Mouse (Mus musculus): ENCODE data around the gene Olfr968. TPM values are rescaled to one million over a fixed set of nuclear protein-coding genes. Genes with fewer than 3 reads are reported as not detected.

Gene Olfr968
- total and polyA plus RNA-seq, 3 experiments, result not detected

DNA sequence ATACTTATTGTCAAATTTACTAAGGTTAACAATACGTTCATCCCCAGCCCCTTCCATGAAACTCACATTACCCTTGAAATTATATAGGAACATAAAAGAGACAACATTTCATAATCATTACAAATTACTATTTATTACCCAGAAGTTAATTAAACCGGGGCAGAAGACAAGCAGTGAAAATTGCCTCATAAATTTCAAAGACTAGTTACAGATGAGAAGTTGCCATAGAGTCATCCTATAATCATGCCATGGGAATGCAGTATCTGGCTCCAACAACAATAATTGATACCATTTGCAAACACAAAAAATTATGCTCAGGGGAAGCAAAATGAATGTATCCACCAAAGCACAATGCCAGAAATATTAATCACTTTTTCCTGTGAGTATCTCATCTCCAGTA lies 7.5 kb upstream of the Olfr968 start, which contains the start of gene Olfr969:
Gene Olfr969, plus strand, starts transcription at position 388 of the 400 bp plus-strand sequence.
- no peak for DNase-seq (ENCODE audit: low read depth, low spot score)
- H3K27ac ChIP-seq (ENCODE audit: control insufficient read depth, low read depth, low read length), result no peak within 1 kb of the TSS
- no peaks in the 10 kb centered on the region for H3K9me3 ChIP-seq (replicated peaks; ENCODE audit: insufficient read depth, low read length)
- no peaks in the 10 kb centered on the region for H3K79me2 ChIP-seq (ENCODE audit: control insufficient read depth, insufficient read depth, low read length, poor library complexity)
- no peak within 1 kb of the TSS for H3K9ac ChIP-seq (ENCODE audit: control insufficient read depth, low read depth, low read length, poor library complexity, severe bottlenecking)
- no peak within 1 kb of the TSS for H3K4me3 ChIP-seq (ENCODE audit: control insufficient read depth in 1 of 2, insufficient read depth in 1 of 2, low read depth in 2 of 2, low read length in 2 of 2)
- H3K27me3 ChIP-seq (ENCODE audit: control insufficient read depth in 1 of 2, insufficient read depth in 2 of 2, low read length in 2 of 2), result no peaks in the 10 kb centered on the region
- no peaks in the 10 kb centered on the region for H3K36me3 ChIP-seq (ENCODE audit: control insufficient read depth in 1 of 2, insufficient read depth in 2 of 2, low read length in 2 of 2)
- no peaks in the 10 kb centered on the region for H3K4me1 ChIP-seq (ENCODE audit: control insufficient read depth in 1 of 2, insufficient read depth in 2 of 2, low read length in 2 of 2)
- TF ChIP-seq HCFC1 (IDR thresholded peaks at IDR 0.05; ENCODE audit: low read depth, low read length) (no peak), E2F4 (IDR thresholded peaks at IDR 0.05; ENCODE audit: borderline replicate concordance, low read depth, low read length) (no peak), USF2 (IDR thresholded peaks at IDR 0.05; ENCODE audit: borderline replicate concordance in 1 of 2, insufficient read depth in 1 of 2, low read depth in 1 of 2, low read length in 2 of 2) (no peak), ZNF384 (IDR thresholded peaks at IDR 0.05; ENCODE audit: low read depth, low read length) (no peak), MAZ (IDR thresholded peaks at IDR 0.05; ENCODE audit: low read depth, low read length) (no peak), GATA1 (IDR thresholded peaks at IDR 0.05; ENCODE audit: low read depth, low read length) (no peak), RCOR1 (IDR thresholded peaks at IDR 0.05; ENCODE audit: low read depth, low read length) (no peak), ZKSCAN1 (IDR thresholded peaks at IDR 0.05; ENCODE audit: low read depth, low read length) (no peak), KAT2A (conservative IDR thresholded peaks at IDR 0.05; ENCODE audit: low read depth, low read length) (no peak), GABPA (IDR thresholded peaks at IDR 0.05; ENCODE audit: low read depth, low read length) (no peak), MXI1 (IDR thresholded peaks at IDR 0.05; ENCODE audit: low read depth, low read length) (no peak), ZMIZ1 (IDR thresholded peaks at IDR 0.05; ENCODE audit: low read depth, low read length) (no peak)

DNA sequence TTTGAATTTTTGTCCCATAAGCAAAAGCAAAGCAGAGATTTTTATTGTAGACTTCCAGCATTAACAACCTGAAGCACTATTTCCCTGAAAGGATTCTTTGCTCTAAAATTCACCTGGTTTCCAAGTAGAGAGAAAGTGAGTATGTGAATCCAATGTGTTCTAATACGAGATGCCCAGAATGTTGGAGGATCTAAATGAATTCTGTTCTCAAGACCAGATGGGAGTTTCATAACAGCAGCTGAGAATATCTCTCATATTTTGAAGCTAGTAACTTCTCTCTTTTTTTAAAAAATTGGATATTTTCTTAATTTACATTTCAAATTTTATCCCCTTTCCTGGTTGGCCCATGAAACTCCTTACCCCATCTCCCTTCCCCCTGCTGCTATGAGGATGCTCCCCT lies 36.6 kb downstream of the Olfr968 start:
- Histone ChIP-seq H3K9me3 (replicated peaks; ENCODE audit: insufficient read depth, low read length) (no peaks in the 10 kb centered on the region), H3K27ac (ENCODE audit: control insufficient read depth, low read depth, low read length) (no peak overlapping the region), H3K4me1 (ENCODE audit: control insufficient read depth in 1 of 2, insufficient read depth in 2 of 2, low read length in 2 of 2) (no peaks in the 10 kb centered on the region), H3K36me3 (ENCODE audit: control insufficient read depth in 1 of 2, insufficient read depth in 2 of 2, low read length in 2 of 2) (no peaks in the 10 kb centered on the region), H3K79me2 (ENCODE audit: control insufficient read depth, insufficient read depth, low read length, poor library complexity) (no peaks in the 10 kb centered on the region), H3K9ac (ENCODE audit: control insufficient read depth, low read depth, low read length, poor library complexity, severe bottlenecking) (no peak overlapping the region), H3K27me3 (ENCODE audit: control insufficient read depth in 1 of 2, insufficient read depth in 2 of 2, low read length in 2 of 2) (no peaks in the 10 kb centered on the region), H3K4me3 (ENCODE audit: control insufficient read depth in 1 of 2, insufficient read depth in 1 of 2, low read depth in 2 of 2, low read length in 2 of 2) (no peak overlapping the region)
- DNase-seq (ENCODE audit: low read depth, low spot score), result no peak
- TF ChIP-seq CTCF (IDR thresholded peaks at IDR 0.05 in 2 of 3, conservative IDR thresholded peaks at IDR 0.05 in 1 of 3; ENCODE audit: control insufficient read depth in 1 of 3, insufficient read depth in 1 of 3, low read depth in 2 of 3, low read length in 3 of 3, poor library complexity in 1 of 3, severe bottlenecking in 1 of 3) (no peak), SMC3 (IDR thresholded peaks at IDR 0.05; ENCODE audit: low read depth, low read length) (no peak)

- no peak within 1 kb of the TSS for H3K9ac ChIP-seq (ENCODE audit: control insufficient read depth, low read depth, low read length, poor library complexity, severe bottlenecking)
- TF ChIP-seq USF1 (IDR thresholded peaks at IDR 0.05; ENCODE audit: low read depth, low read length) (no peak), TBP (IDR thresholded peaks at IDR 0.05; ENCODE audit: low read depth, low read length) (no peak), CHD2 (IDR thresholded peaks at IDR 0.05; ENCODE audit: low read length) (no peak), CHD1 (IDR thresholded peaks at IDR 0.05; ENCODE audit: low read depth, low read length) (no peak), CTCF (IDR thresholded peaks at IDR 0.05 in 2 of 3, conservative IDR thresholded peaks at IDR 0.05 in 1 of 3; ENCODE audit: control insufficient read depth in 1 of 3, insufficient read depth in 1 of 3, low read depth in 2 of 3, low read length in 3 of 3, poor library complexity in 1 of 3, severe bottlenecking in 1 of 3) (no peak), E2F4 (IDR thresholded peaks at IDR 0.05; ENCODE audit: borderline replicate concordance, low read depth, low read length) (no peak), POLR2AphosphoS5 (IDR thresholded peaks at IDR 0.05; ENCODE audit: borderline replicate concordance, low read depth, low read length) (no peak)
- no peaks in the 10 kb centered on the region for H3K36me3 ChIP-seq (ENCODE audit: control insufficient read depth in 1 of 2, insufficient read depth in 2 of 2, low read length in 2 of 2)
- no peak within 1 kb of the TSS for H3K4me3 ChIP-seq (ENCODE audit: control insufficient read depth in 1 of 2, insufficient read depth in 1 of 2, low read depth in 2 of 2, low read length in 2 of 2)
- H3K27ac ChIP-seq (ENCODE audit: control insufficient read depth, low read depth, low read length), result no peak within 1 kb of the TSS
- H3K27me3 ChIP-seq (ENCODE audit: control insufficient read depth in 1 of 2, insufficient read depth in 2 of 2, low read length in 2 of 2), result no peaks in the 10 kb centered on the region
- no peaks in the 10 kb centered on the region for H3K4me1 ChIP-seq (ENCODE audit: control insufficient read depth in 1 of 2, insufficient read depth in 2 of 2, low read length in 2 of 2)
- no peaks in the 10 kb centered on the region for H3K9me3 ChIP-seq (replicated peaks; ENCODE audit: insufficient read depth, low read length)
- H3K79me2 ChIP-seq (ENCODE audit: control insufficient read depth, insufficient read depth, low read length, poor library complexity), result no peaks in the 10 kb centered on the region
- DNase-seq (ENCODE audit: low read depth, low spot score), result no peak
These were observed 37.1 kb downstream of the Olfr968 start, which contains the start of gene Olfr967 for GRCm38 (mm10) chr9:39745949-39746348. Olfr967 (plus strand) TSS chr9:39746249.
